Mouse (Mus musculus): Measurements from ENCODE around the gene Trmo. TPM values are rescaled to one million over a fixed set of nuclear protein-coding genes. Genes with fewer than 3 reads are reported as not detected.
A peak's percentile ranks its signal among the peaks of the same experiment; 100 is the strongest.

Gene Trmo
- 11.1 and 11.4 TPM in 2 replicates for polyA plus RNA-seq (2015; fragmentation: Nextera tagmentation; extraction: Ambion mirVana)

DNA sequence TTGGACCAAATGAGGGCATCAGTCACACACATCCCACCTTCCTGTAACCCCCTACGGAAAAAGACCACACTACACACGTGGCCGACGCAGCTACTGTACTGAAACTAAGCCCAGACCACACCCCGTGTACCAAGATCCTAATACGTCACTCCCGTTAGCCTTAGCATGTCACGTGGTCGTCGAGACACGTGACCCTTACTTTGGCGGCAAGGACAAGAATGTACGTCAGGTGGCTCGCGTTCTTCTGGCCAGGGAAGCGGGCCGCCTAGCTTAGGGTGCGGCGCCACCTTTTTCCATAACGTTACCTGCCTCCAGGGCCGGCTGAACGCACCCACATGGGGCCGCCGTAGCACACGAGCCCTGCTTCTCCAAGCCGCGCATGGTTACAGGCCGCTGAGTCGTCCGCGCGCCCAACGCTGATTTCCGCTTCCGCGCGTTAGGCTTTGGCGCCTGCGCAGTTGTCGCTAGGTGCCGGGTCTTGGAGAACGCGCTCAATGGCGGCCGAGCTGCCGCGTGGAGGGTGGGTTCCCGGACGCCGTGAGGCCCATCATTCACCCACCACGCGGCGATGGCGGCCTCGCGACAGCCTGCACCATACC, at the start of gene Trmo:
Gene Trmo (minus strand): TSS at position 425 of the 599 bp plus-strand sequence.
- under 1% methylated on average over 56 of the region's 56 CpGs for WGBS

DNA sequence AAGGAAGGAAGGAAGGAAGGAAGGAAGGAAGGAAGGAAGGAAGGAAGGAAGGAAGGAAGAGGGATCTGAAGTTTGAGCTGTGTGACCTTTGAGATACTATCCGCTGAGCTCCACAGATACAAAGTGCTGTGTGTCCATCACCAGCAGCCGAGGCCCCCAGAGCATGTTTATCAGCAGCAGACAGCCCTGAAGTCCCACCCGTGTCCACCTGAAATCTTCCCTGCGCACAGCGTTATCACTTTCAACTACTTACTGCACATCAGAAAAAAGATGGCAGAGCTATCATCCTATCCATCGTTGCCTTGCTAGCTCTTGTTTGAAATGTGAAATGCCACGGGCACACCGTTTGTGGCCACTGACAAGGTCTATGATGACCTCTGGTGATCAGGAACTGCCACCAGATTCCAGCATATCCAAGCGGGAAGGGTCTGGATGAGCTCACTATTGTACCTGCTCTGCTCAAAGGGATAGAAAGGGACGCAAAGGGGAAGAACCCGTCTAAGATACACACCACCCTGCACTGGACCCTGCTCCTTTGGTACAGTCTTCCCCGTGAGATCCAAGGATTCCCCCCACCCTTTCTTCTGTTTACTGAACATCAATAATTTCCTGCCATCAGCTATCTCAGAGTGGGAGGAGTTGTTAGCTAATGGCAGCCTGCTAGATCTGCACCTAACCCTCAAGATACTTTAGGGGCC, 43.3 kb upstream of the Trmo start:
- H3K27me3 ChIP-seq = 0 out of 2 replicates have a peak, but pooled peaks cover 4% of the 10 kb centered on the region
- H3K36me3 ChIP-seq (ENCODE audit: poor library complexity, severe bottlenecking) = no peaks in the 10 kb centered on the region
- no peak overlapping the region for H3K27ac ChIP-seq
- peaks cover 17% of the 10 kb centered on the region for H3K4me1 ChIP-seq
- ATAC-seq = no peak
- H3K4me3 ChIP-seq = no peak overlapping the region
- no peak overlapping the region for H3K9ac ChIP-seq
- no peak overlapping the region for H3K4me2 ChIP-seq
- H3K9me3 ChIP-seq (replicated peaks) = no peaks in the 10 kb centered on the region
- 92% methylated on average over 12 of the region's 12 CpGs for WGBS

More for the DNA sequence above, at the start of gene Trmo:
- no peaks in the 10 kb centered on the region for H3K9me3 ChIP-seq (replicated peaks)
- H3K4me2 ChIP-seq = peak within 1 kb of the TSS; percentile 67
- ATAC-seq = peak; percentile 97
- 0 out of 2 replicates have a peak, but pooled peaks cover 12% of the 10 kb centered on the region for H3K4me1 ChIP-seq
- H3K36me3 ChIP-seq (ENCODE audit: poor library complexity, severe bottlenecking) = peaks cover 26% of the 10 kb centered on the region
- H3K27me3 ChIP-seq = peaks cover 3% of the 10 kb centered on the region; the same call in 1 of the 2 replicates
- peak within 1 kb of the TSS; percentile 79 for H3K9ac ChIP-seq
- peak within 1 kb of the TSS; percentile 88 for H3K27ac ChIP-seq
- peak within 1 kb of the TSS; percentile 57 for H3K4me3 ChIP-seq

DNA sequence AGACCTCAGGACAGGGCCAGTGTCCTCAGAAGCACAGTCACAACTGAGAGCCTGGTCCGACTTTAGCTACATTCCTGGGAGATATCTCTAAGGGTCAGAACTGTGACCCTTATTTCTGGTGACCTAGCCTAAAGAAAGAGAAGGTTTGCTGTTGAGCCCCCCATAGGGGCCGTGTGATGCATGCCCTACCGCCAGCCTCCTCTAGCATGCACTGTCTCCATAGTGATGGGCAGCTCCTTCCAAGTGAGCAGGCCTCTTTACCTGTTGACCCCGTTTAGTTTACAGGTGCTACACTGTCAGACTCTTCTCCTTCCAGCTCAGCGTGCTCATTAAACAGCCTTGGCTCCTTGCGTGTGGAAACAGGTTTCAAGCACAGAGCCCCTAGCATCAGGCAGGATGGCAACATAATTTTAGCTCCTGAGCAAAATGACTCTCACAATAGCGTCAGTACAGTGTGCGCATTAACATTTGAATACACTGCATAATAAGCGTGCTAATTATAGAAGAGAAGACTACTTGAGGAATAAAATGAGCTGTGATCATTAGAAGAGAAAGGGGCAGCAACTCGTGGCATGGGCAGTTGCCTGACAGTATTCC, 39.8 kb upstream of the Trmo start:
- no peak overlapping the region for H3K4me3 ChIP-seq
- H3K9me3 ChIP-seq (replicated peaks) = no peaks in the 10 kb centered on the region
- peak; percentile 95 for ATAC-seq
- H3K36me3 ChIP-seq (ENCODE audit: poor library complexity, severe bottlenecking) = no peaks in the 10 kb centered on the region
- H3K4me1 ChIP-seq = peaks cover 17% of the 10 kb centered on the region
- WGBS = 17% methylated on average over 10 of the region's 10 CpGs
- peak overlapping the region; percentile 37 for H3K4me2 ChIP-seq
- peak overlapping the region; percentile 81 for H3K27ac ChIP-seq
- H3K9ac ChIP-seq = no peak overlapping the region
- H3K27me3 ChIP-seq = 0 out of 2 replicates have a peak, but pooled peaks cover under 1% of the 10 kb centered on the region

DNA sequence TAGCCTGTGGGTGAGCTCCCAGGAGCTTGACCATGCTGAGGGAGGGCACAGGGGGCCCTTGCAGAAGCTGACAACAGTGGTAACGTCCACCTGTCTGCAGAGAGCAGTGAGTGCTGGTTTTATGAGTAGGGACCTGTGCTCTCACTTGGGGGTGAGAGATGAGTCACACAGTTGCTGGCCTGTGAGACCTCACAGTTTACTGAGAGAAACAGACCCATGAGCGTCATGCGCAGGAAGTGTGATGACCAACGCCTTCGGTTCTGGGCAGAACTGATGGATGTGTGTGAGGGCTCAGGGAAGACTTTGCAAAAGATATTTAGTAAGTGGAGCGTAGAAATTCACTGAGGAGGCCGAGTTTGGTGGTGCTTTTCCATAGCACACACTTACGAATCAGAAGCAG, 33.4 kb upstream of the Trmo start:
- no peak for ATAC-seq
- no peak overlapping the region for H3K9ac ChIP-seq
- WGBS = 81% methylated on average over 8 of the region's 8 CpGs
- no peak overlapping the region for H3K4me3 ChIP-seq
- H3K27me3 ChIP-seq = peaks cover 3% of the 10 kb centered on the region
- H3K36me3 ChIP-seq (ENCODE audit: poor library complexity, severe bottlenecking) = no peaks in the 10 kb centered on the region
- H3K9me3 ChIP-seq (replicated peaks) = no peaks in the 10 kb centered on the region
- H3K4me2 ChIP-seq = no peak overlapping the region
- no peak overlapping the region for H3K27ac ChIP-seq
- no peaks in the 10 kb centered on the region for H3K4me1 ChIP-seq

DNA sequence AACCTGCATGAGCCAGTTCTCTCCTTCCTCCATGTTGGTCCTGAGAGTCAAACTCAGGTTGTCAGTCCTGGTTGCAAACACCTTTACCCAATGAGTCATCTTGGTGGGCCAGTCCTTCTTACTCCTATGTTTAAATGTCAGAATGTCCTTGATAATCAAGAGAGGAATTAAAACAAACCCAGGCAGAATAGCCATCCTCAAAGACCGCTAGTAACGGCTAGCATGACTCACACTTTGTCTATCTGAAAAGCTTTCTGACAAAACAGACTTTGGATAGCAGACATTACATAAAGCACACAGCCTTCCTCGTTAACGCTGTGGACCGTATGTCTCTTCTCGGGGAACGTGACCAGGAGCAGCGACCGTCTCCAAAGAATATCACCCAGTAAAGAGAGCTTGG, 29.6 kb upstream of the Trmo start:
- Histone ChIP-seq H3K9me3 (replicated peaks) (no peaks in the 10 kb centered on the region), H3K4me3 (no peak overlapping the region), H3K9ac (no peak overlapping the region), H3K27ac (no peak overlapping the region), H3K36me3 (ENCODE audit: poor library complexity, severe bottlenecking) (no peaks in the 10 kb centered on the region), H3K27me3 (peaks cover 3% of the 10 kb centered on the region), H3K4me2 (no peak overlapping the region), H3K4me1 (no peaks in the 10 kb centered on the region)
- WGBS = 55% methylated on average over 9 of the region's 9 CpGs
- ATAC-seq = no peak

DNA sequence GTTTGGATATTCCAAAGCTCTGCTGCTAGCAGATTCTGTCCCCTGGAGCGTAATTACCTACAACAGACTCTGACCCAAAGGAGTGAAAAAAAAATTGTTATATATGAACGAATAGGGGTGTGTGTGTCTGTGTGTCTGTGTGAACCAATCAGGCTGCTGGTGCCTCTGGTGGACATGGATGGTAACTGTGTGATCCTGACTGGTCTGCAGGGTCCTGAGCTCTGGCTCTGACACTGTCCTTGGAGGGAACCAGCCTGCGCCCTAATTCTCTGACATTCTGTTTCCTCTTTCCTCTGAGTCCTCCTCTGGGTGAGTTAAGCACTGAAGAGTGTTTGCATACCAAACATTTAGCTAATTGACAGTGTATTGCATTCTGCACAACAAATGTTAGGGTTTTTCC, 28.3 kb upstream of the Trmo start:
- Histone ChIP-seq H3K36me3 (ENCODE audit: poor library complexity, severe bottlenecking) (no peaks in the 10 kb centered on the region), H3K27me3 (peaks cover 3% of the 10 kb centered on the region), H3K4me3 (no peak overlapping the region), H3K4me1 (no peaks in the 10 kb centered on the region), H3K9me3 (replicated peaks) (no peaks in the 10 kb centered on the region), H3K9ac (no peak overlapping the region), H3K4me2 (no peak overlapping the region), H3K27ac (no peak overlapping the region)
- ATAC-seq = no peak
- WGBS = 62% methylated on average over 3 of the region's 3 CpGs

DNA sequence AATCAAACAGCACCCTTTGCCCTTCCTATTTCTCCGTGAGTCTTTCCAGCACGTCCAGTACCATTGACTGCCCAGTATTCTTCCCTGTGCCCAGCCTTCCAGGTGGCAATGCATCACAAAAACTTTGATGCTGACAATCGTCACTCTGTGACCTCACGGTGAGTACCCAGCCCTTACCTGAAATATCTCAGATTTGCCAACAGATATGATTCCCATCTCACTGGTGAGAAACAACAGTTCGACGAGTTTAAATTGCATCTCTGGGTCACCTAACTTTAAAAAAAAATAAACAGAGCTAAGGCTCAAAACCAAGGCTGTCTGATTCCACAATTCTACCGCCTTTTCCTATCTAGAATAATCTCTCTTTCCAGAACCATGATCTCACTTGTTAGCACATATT, 24.2 kb upstream of the Trmo start, which contains the start of gene Hemgn:
Gene Hemgn (minus strand): TSS at position 101 of the 400 bp plus-strand sequence.
- no peaks in the 10 kb centered on the region for H3K36me3 ChIP-seq (ENCODE audit: poor library complexity, severe bottlenecking)
- no peak within 1 kb of the TSS for H3K9ac ChIP-seq
- H3K27ac ChIP-seq = no peak within 1 kb of the TSS
- no peaks in the 10 kb centered on the region for H3K4me1 ChIP-seq
- H3K4me2 ChIP-seq = no peak within 1 kb of the TSS
- H3K9me3 ChIP-seq (replicated peaks) = no peaks in the 10 kb centered on the region
- H3K27me3 ChIP-seq = no peaks in the 10 kb centered on the region
- ATAC-seq = no peak
- WGBS = 86% methylated on average over 7 of the region's 7 CpGs
- no peak within 1 kb of the TSS for H3K4me3 ChIP-seq

DNA sequence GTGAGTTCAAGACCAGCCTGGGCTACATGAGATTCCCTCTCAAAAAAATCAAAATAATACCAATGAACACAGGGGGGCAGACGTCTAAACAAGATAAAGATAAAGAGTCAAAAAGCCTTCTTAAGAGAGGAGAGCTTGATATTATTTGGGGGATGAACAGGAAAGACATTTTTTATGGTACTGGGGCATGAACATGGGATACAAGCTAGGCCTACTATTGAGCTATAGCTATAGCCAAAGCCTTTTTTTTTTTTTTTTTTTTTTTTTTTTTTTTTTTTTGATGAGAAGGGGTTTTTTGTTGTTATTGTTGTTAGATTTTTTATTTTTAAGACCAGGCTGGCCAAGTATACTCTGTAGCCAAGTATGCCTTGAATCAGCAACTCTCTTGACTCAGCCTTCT, 22.9 kb upstream of the Trmo start:
- 54% methylated on average over 1 of the region's 1 CpGs for WGBS
- no peak for ATAC-seq
- Histone ChIP-seq H3K27me3 (no peaks in the 10 kb centered on the region), H3K4me2 (no peak overlapping the region), H3K9ac (no peak overlapping the region), H3K4me1 (no peaks in the 10 kb centered on the region), H3K27ac (no peak overlapping the region), H3K4me3 (no peak overlapping the region), H3K9me3 (replicated peaks) (no peaks in the 10 kb centered on the region), H3K36me3 (ENCODE audit: poor library complexity, severe bottlenecking) (no peaks in the 10 kb centered on the region)

DNA sequence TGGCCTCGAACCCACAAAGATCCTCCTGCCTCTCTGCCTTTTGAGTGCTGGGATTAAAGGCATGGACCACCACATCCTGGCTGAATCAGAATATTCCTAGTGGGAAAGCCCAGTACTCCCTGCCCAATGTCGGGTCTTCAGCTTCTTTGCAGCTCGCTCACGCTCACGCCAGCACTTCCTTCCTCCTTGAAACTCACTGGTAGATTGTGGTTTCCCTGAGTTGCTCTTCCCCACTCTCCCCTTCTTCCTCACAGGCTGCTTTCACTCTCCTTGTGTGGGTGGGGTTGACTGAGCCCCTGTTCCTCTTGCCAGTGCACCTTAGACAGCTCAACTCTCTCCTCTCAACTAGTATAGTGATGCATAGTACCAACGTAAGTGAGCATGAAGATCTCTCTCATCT, 22.3 kb upstream of the Trmo start:
- no peaks in the 10 kb centered on the region for H3K36me3 ChIP-seq (ENCODE audit: poor library complexity, severe bottlenecking)
- H3K4me3 ChIP-seq = no peak overlapping the region
- ATAC-seq = no peak
- no peak overlapping the region for H3K27ac ChIP-seq
- H3K27me3 ChIP-seq = no peaks in the 10 kb centered on the region
- H3K4me2 ChIP-seq = no peak overlapping the region
- H3K9ac ChIP-seq = no peak overlapping the region
- no peaks in the 10 kb centered on the region for H3K9me3 ChIP-seq (replicated peaks)
- H3K4me1 ChIP-seq = no peaks in the 10 kb centered on the region
- WGBS = 88% methylated on average over 6 of the region's 6 CpGs

DNA sequence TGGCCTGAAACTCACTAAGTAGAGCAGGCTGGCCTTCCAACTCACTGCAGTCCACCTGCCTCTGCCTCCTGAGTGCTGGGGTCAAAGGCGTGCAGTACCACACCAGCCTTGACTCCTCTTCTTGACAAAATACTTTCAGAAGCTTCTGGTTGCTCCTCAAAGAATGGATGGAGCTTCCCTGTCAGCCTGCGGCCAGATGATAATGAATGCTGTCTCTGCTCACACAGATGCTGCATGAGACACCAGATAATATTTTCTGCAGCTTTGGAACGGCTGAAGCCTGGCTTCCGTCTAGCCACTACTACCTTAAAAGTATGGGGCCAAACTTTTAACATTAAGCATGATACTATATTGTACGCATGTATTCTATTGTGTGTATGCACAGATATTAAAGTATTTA, 21.4 kb upstream of the Trmo start:
- H3K36me3 ChIP-seq (ENCODE audit: poor library complexity, severe bottlenecking) = no peaks in the 10 kb centered on the region
- H3K4me3 ChIP-seq = no peak overlapping the region
- no peaks in the 10 kb centered on the region for H3K9me3 ChIP-seq (replicated peaks)
- no peak overlapping the region for H3K9ac ChIP-seq
- H3K4me1 ChIP-seq = no peaks in the 10 kb centered on the region
- H3K27me3 ChIP-seq = no peaks in the 10 kb centered on the region
- H3K4me2 ChIP-seq = no peak overlapping the region
- ATAC-seq = no peak
- 94% methylated on average over 5 of the region's 5 CpGs for WGBS
- no peak overlapping the region for H3K27ac ChIP-seq

DNA sequence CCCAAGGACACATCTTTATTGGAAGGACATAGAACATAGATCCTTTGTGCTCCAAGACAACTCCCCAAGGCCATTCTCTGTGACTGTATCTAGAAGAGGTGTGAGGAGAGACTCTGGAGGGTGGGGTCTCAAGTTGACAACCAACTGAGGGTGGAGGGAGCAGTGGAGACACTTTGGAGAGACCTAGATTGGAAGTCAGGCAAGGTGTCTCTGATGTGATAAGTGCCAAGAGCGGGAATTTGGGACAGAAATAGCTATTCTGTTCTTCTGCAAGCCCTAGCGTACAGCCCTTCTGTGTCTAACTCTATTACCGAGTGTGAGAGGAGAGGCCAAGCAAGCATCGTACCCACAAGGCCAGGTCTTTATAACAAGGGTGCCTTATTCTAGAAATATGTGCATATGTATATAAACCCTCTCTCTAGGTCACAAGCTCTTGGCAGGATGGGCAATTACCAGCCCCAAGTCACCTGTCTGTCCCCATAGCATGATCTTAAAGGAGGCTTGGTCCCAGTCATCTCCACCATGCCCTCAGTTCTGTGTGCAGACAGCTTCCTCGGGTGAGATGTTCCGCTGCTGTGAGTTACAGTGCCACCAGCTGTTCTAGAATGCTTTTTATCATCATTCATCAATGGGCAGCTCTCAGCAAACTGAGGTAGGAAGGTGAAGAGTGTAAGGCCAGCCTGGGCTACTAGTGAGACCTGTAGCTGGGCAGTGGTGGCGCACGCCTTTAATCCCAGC, 17.9 kb upstream of the Trmo start:
- no peak for ATAC-seq
- H3K36me3 ChIP-seq (ENCODE audit: poor library complexity, severe bottlenecking) = no peaks in the 10 kb centered on the region
- no peaks in the 10 kb centered on the region for H3K4me1 ChIP-seq
- H3K27ac ChIP-seq = no peak overlapping the region
- no peak overlapping the region for H3K4me2 ChIP-seq
- H3K4me3 ChIP-seq = no peak overlapping the region
- no peaks in the 10 kb centered on the region for H3K9me3 ChIP-seq (replicated peaks)
- H3K9ac ChIP-seq = no peak overlapping the region
- no peaks in the 10 kb centered on the region for H3K27me3 ChIP-seq
- 91% methylated on average over 8 of the region's 8 CpGs for WGBS

All from forebrain, embryonic 13.5 days (tissue).